Mouse (Mus musculus) retina, postnatal 1 day (tissue): ENCODE data around the gene Prelid1.

Experiments used
- DNase-seq: peaks from one replicate; pipeline ENCODE4 v3.0.0-alpha.2; 2012

Prelid1 gene

GRCm38 (mm10) chr13:55319931-55320533, at the start of gene Prelid1:
Gene Prelid1, plus strand, starts transcription at chr13:55320500.
- DNase-seq = no peak

- DNase-seq = peak; percentile 2
Observed at GRCm38 (mm10) chr13:55277203-55277602, 43.1 kb upstream of the Prelid1 start.

- DNase-seq = no peak
Observed at GRCm38 (mm10) chr13:55277646-55278045, 42.7 kb upstream of the Prelid1 start.

- peak; percentile 4 for DNase-seq
Observed at GRCm38 (mm10) chr13:55288854-55289253, 31.4 kb upstream of the Prelid1 start.

- no peak for DNase-seq
Observed at GRCm38 (mm10) chr13:55296760-55297159, 23.5 kb upstream of the Prelid1 start.

GRCm38 (mm10) chr13:55300913-55301312, 19.4 kb upstream of the Prelid1 start:
- DNase-seq = no peak

GRCm38 (mm10) chr13:55312028-55312630, 8.2 kb upstream of the Prelid1 start:
- DNase-seq = no peak

- DNase-seq = no peak
Observed at GRCm38 (mm10) chr13:55313051-55313450, 7.2 kb upstream of the Prelid1 start.

- DNase-seq = no peak
Observed at GRCm38 (mm10) chr13:55314891-55315412, 5.3 kb upstream of the Prelid1 start.

GRCm38 (mm10) chr13:55318351-55318750, 1.9 kb upstream of the Prelid1 start:
- DNase-seq = no peak

- peak; percentile 92 for DNase-seq
Observed at GRCm38 (mm10) chr13:55321434-55322129, 1.3 kb downstream of the Prelid1 start, which contains the start of gene Rab24. Gene Rab24, minus strand, starts transcription at chr13:55321946.

- DNase-seq = peak; percentile 62
Observed at GRCm38 (mm10) chr13:55322130-55322825, 2.0 kb downstream of the Prelid1 start.

- DNase-seq = no peak
Observed at GRCm38 (mm10) chr13:55325596-55325995, 5.3 kb downstream of the Prelid1 start.

GRCm38 (mm10) chr13:55327169-55327568, 6.9 kb downstream of the Prelid1 start:
- DNase-seq = peak; percentile 42

GRCm38 (mm10) chr13:55327633-55328032, 7.3 kb downstream of the Prelid1 start:
- DNase-seq = peak; percentile 92

GRCm38 (mm10) chr13:55328171-55328570, 7.9 kb downstream of the Prelid1 start:
- DNase-seq = no peak

GRCm38 (mm10) chr13:55328641-55329040, 8.3 kb downstream of the Prelid1 start:
- no peak for DNase-seq

GRCm38 (mm10) chr13:55329109-55329682, 8.9 kb downstream of the Prelid1 start:
- DNase-seq = no peak

- DNase-seq = peak; percentile 93
Observed at GRCm38 (mm10) chr13:55329683-55330566, 9.6 kb downstream of the Prelid1 start, which contains the start of gene Mxd3. Gene Mxd3, minus strand, starts transcription at chr13:55329823.

GRCm38 (mm10) chr13:55330567-55331400, 10.5 kb downstream of the Prelid1 start:
- DNase-seq = no peak

- DNase-seq = no peak
Observed at GRCm38 (mm10) chr13:55332331-55332730, 12.0 kb downstream of the Prelid1 start.
